Mouse (Mus musculus): ENCODE data around the gene Gm21887. TPM values are rescaled to one million over a fixed set of nuclear protein-coding genes. Genes with fewer than 3 reads are reported as not detected.
"Not testable (repeated sequence)": the region's sequence is repeated elsewhere in the genome, so short reads cannot be mapped to it uniquely, and the experiment has no call there.

The Gm21887 gene
- total RNA-seq, 4 experiments from 2014 or later, result 16.4 to 40.2 (median 21.6) TPM

- peak in 1 of 2 experiments; percentile 2 for DNase-seq (ENCODE audit: low spot score in 2 of 2)
Measured at GRCm38 (mm10) chrX:169983401-169984165, 25.9 kb upstream of the Gm21887 start.

- DNase-seq (ENCODE audit: low spot score in 2 of 2), result peak in 1 of 2 experiments; percentile 3
Measured at GRCm38 (mm10) chrX:169984331-169984730, 25.1 kb upstream of the Gm21887 start.

DNA sequence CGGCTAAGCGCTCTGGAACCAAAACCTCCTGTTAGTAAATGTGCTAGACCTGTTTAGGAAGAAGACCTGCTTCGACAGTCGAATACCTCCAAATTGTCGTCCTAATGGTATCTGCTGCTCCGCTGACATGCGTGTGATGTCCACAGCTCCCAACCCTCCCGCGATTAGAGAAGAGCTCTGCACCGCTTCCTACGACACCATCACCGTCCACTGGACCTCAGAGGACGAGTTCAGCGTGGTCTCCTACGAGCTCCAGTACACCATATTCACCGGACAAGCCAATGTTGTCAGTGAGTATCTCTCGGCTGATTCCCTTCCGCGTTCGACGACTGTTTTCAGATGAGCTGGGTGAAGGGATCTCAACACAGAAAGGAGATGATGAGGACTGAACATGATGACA, 24.6 kb upstream of the Gm21887 start:
- DNase-seq (ENCODE audit: low spot score in 2 of 2), result peak; percentile 5 to 35

- DNase-seq (ENCODE audit: low spot score in 2 of 2), result peak; percentile 33 to 49
Measured at GRCm38 (mm10) chrX:169985796-169986195, 23.7 kb upstream of the Gm21887 start.

DNA sequence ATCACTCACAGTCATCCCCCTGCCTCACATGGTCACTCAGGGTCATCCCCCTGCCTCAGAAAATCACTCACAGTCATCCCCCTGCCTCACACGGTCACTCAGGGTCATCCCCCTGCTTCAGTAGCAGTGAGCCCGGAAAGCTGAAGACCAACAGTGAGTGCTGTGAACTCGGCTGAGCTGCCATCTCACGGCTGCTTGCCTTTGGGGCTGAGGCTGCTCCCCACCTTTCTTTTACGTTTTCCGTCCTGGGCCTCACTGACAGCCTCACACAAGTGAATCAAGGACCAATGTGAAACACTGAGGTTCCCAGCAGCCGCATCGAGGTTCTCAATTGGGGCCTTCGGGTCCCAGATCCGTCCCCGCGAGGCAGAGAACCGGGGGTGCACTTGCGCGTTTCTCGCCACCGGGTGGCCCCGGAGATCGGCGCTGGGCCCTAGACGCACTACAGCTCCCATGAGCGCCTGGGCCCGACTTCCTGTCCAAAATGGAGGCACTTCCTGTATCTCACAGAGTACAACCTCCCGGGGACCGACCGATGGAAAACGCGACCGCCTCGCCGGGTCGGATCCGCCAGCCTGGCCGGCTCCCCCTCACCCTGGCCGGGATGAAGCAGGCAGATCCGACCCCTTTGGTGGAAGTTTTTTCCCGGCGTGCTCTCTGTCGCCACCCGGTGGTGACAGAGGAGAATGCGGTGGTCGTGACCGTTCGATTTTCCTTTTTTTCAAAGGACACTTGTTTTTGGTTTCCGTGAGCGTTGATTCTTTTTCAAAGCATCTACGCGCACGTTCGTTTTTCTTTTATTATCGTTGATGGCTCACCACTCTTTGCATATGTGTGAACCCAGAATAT, 22.7 kb upstream of the Gm21887 start:
- DNase-seq (ENCODE audit: low spot score in 2 of 2), result peak; percentile 78 to 79

- peak; percentile 50 to 70 for DNase-seq (ENCODE audit: low spot score in 2 of 2)
Measured at GRCm38 (mm10) chrX:169987368-169987837, 22.1 kb upstream of the Gm21887 start.

- peak; percentile 39 to 53 for DNase-seq (ENCODE audit: low spot score in 2 of 2)
Measured at GRCm38 (mm10) chrX:169988571-169989218, 20.8 kb upstream of the Gm21887 start.

GRCm38 (mm10) chrX:169989219-169989595, 20.3 kb upstream of the Gm21887 start:
- DNase-seq (ENCODE audit: low spot score in 2 of 2), result not testable (repeated sequence)

- peak; percentile 49 to 62 for DNase-seq (ENCODE audit: low spot score in 2 of 2)
Measured at GRCm38 (mm10) chrX:169989691-169990631, 19.5 kb upstream of the Gm21887 start.

DNA sequence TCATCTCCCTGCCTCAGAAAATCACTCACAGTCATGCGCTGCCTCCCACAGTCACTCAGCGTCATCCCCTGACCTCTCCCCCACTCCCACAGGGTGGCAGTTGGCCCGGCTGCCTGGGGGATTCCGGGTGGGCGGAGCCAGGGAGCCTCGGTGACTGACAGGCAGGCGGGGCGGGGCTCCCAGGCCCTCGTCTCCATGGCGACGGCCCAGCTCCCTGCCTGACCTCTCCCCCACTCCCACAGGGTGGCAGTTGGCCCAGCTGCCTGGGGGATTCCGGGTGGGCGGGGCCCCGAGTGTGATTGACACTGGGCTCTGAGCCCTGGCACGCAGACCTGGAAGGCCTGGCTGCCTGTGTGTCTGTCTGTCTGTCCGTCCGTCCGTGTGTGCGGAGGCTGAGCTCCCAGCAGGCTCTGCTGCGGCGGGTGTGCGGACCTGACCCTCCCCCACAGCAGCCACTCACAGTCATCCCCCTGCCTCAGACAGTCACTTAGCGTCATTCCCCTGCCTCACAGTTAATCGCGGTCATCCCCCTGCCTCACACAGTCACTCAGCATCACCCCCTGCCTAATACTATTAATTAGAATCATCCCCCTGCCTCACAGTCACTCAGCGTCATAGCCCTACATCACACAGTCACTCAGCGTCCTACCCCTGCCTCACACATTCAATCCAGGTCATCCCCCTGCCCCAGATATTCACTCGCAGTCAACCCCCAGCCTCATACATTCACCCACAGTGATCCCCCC, 18.2 kb upstream of the Gm21887 start:
- peak; percentile 85 to 99 for DNase-seq (ENCODE audit: low spot score in 2 of 2)

- DNase-seq (ENCODE audit: low spot score in 2 of 2), result not testable (repeated sequence)
Measured at GRCm38 (mm10) chrX:169992086-169992930, 17.2 kb upstream of the Gm21887 start.

DNA sequence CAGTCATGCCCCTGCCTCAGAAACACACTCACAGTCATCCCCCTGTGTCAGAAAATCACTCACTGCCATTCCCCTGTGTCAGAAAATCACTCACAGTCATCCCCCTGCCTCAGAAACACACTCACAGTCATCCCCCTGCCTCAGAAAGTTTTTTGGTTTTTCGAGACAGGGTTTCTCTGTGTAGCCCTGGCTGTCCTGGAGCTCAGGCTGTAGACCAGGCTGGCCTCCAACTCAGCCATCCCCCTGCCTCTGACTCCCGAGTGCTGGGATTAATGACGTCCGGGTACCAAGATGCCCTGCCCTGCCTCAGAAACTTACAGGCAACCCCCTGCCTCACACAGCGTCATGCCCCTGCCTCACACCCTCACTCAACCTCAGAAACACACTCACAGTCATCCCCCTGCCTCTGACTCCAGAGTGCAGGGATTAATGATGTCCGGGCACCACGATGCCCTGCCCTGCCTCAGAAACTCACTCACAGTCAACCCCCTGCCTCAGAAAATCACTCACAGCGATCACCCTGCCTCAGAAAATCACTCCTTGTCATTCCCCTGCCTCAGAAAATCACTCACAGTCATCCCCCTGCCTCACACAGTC, 16.4 kb upstream of the Gm21887 start:
- DNase-seq (ENCODE audit: low spot score in 2 of 2), result peak in 1 of 2 experiments; percentile 26

- DNase-seq (ENCODE audit: low spot score in 2 of 2), result peak in 1 of 2 experiments; percentile 67
Measured at GRCm38 (mm10) chrX:169994011-169994865, 15.2 kb upstream of the Gm21887 start.

DNA sequence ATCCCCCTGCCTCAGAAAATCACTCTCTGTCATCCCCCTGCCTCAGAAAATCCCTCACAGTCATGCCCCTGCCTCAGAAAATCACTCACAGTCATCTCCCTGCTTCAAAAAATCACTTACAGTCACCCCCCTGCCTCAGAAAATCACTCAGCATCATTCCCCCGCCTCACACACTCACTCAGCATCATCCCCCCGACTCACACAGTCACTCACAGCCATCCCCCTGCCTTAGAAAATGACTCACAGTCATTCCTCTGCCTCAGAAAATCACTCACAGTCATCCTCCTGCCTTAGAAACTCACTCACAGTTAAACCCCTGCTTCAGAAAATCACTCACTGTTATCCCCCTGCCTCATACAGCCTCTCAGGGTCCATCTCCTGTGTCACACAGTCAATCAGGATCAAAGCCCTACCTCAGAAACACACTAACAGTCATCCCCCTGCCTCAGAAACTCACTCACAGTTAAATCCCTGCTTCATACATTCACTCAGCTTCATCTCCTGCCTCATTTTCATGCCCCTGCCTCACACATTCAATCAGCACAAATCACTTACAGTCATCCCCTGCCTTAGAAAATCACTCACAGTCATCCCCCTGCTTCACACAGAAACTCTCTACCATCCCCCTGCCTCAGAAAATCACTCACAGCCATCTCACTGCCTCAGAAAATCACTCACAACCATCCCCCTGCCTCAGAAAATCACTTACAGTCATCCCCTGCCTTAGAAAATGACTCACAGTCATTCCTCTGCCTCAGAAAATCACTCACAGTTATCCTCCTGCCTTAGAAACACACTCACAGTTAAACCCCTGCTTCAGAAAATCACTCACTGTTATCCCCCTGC, 14.4 kb upstream of the Gm21887 start:
- DNase-seq (ENCODE audit: low spot score in 2 of 2), result peak in 1 of 2 experiments; percentile 19

DNA sequence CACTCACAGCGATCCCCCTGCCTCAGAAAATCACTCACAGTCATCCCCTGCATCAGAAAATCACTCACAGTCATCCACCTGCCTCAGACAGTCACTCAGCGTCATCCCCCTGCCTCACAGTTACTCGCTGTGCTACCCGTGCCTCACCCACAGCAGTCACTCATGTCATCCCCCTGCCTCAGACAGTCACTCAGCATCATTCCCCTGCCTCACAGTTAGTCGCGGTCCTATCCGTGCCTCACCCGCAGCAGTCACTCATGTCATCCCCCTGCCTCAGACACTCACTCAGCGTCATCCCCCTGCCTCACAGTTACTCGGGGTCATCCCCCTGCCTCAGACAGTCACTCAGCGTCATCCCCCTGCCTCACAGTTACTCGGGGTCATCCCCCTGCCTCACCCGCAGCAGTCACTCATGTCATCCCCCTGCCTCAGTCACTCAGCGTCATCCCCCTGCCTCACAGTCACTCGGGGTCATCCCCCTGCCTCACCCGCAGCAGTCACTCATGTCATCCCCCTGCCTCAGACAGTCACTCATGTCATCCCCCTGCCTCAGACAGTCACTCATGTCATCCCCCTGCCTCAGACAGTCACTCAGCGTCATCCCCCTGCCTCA, 13.4 kb upstream of the Gm21887 start:
- DNase-seq (ENCODE audit: low spot score in 2 of 2), result peak in 1 of 2 experiments; percentile 44

- DNase-seq (ENCODE audit: low spot score in 2 of 2), result peak in 1 of 2 experiments; percentile 76
Measured at GRCm38 (mm10) chrX:169996926-169997325, 12.5 kb upstream of the Gm21887 start.
